Comparison of ENCODE assay signal across 9 mouse cellular contexts in the genomic region with DNA sequence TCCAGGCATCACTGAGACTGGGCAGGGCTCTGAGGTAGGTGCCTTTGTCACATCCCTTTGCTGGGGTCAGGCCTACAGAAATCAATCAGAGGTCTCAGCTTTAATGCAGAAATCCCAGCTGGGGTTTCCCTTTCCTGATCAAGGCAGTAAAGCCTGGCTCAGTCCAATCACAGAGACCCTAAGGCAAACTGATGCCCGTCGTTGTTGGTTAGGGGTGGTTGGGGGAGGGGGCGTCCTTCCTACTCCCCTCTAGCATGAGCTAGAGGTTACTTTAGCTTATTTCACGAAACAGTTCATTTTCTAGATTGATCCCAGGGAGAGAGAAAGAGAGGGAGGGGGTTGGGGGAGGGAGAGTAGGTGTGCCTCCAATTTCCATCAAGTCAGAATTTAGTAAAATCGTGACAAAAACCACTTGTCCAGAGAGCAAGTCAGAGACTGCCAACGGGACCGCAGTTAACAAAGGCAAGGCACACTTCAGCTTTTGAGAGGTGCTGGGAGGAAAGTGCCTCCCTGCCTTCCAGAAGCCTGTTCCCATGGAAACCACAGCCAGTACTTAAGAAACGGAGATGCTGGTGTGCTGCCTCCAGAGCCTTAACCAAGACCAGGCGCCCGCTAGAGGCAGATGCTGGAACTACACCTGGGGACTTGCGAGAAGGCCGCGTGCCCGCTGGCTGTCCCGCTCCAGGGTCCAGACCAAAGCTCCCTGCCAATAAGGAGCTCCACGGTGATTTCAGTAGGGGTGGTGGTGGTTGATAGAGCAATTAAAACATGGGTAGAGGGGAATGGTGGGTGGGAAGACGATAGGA. TPM values are rescaled to one million over a fixed set of nuclear protein-coding genes. Genes with fewer than 3 reads are reported as not detected.
A peak's percentile ranks its signal among the peaks of the same experiment; 100 is the strongest.
DNase-seq lines count a peak whose midpoint lies in the region; ATAC-seq and TF ChIP-seq lines count a peak whose summit lies in the region.
"Had no signal": no experiment of that assay in that cellular context is flagged by ENCODE, and none has a peak within 500 bp of the region (broad histone marks: within the 10 kb centered on the region; RNA-seq: fewer than 3 reads in every experiment).

No protein-coding gene starts in this region.

- no peak for TF ChIP-seq EP300 in MEL (IDR thresholded peaks at IDR 0.05; ENCODE audit: low read depth in 1 of 2, low read length in 2 of 2)

- H3K4me2 ChIP-seq in forebrain, embryonic 15.5 days (replicated peaks) = peak overlapping the region; percentile 37
- peak overlapping the region; percentile 19; the same call in 1 of the 2 replicates for H3K4me2 ChIP-seq in hindbrain, embryonic 11.5 days (replicated peaks; ENCODE audit: low read depth, low read length)

- no peaks in the 10 kb centered on the region for H3K79me2 ChIP-seq in MEL (ENCODE audit: control insufficient read depth, insufficient read depth, low read length, poor library complexity)

- H3K27me3 ChIP-seq in MEL (ENCODE audit: control insufficient read depth in 1 of 2, insufficient read depth in 2 of 2, low read length in 2 of 2) = no peaks in the 10 kb centered on the region
- H3K27me3 ChIP-seq in forebrain, embryonic 15.5 days = peaks cover 16% of the 10 kb centered on the region
- peaks cover 11% of the 10 kb centered on the region for H3K27me3 ChIP-seq in hindbrain, embryonic 11.5 days (ENCODE audit: control insufficient read depth, insufficient read depth, low read length)

- peaks cover 0 to 18% of the 10 kb centered on the region in 2 experiments; a peak in 2 of 4 replicates for H3K4me1 ChIP-seq in MEL (ENCODE audit: control insufficient read depth in 1 of 2, insufficient read depth in 2 of 2, low read length in 2 of 2)
- peaks cover 16% of the 10 kb centered on the region for H3K4me1 ChIP-seq in forebrain, embryonic 15.5 days
- H3K4me1 ChIP-seq in hindbrain, embryonic 11.5 days (replicated peaks; ENCODE audit: control insufficient read depth, insufficient read depth, low read length) = peaks cover 2% of the 10 kb centered on the region; the same call in 1 of the 2 replicates

- no peak overlapping the region for H3K9ac ChIP-seq in MEL (ENCODE audit: control insufficient read depth, low read depth, low read length, poor library complexity, severe bottlenecking)
- 0 out of 2 replicates have a peak overlapping the region, but pooled peaks have one; percentile 10 for H3K9ac ChIP-seq in forebrain, embryonic 15.5 days (replicated peaks)
- no peak overlapping the region for H3K9ac ChIP-seq in hindbrain, embryonic 11.5 days (ENCODE audit: low read depth, low read length)

- no peak for TF ChIP-seq POLR2A in MEL (IDR thresholded peaks at IDR 0.05; ENCODE audit: control insufficient read depth in 1 of 2, insufficient read depth in 1 of 2, low read depth in 1 of 2, low read length in 2 of 2, poor library complexity in 1 of 2)

- DNase-seq in MEL (ENCODE audit: low read depth, low spot score) = peak; percentile 92
- peak; percentile 89 for DNase-seq in cerebellum, adult 11-12 months
- peak; percentile 100 for DNase-seq in hindbrain, embryonic 11.5 days (ENCODE audit: low spot score)
- peak; percentile 96 for DNase-seq in layer of hippocampus, adult 9-10 months (ENCODE audit: low spot score)
- DNase-seq in lung, postnatal 14 days = peak; percentile 99
- peak; percentile 75 for DNase-seq in retina, adult 2 months (ENCODE audit: low read depth, low spot score)
- DNase-seq in thymus, postnatal 25 days = peak; percentile 91

- WGBS in forebrain, embryonic 15.5 days = 1% methylated on average over 17 of the region's 17 CpGs
- WGBS in hindbrain, embryonic 11.5 days = 5% methylated on average over 17 of the region's 17 CpGs

- no peak overlapping the region for H3K27ac ChIP-seq in MEL (ENCODE audit: control insufficient read depth, low read depth, low read length)
- peak overlapping the region; percentile 62 for H3K27ac ChIP-seq in forebrain, embryonic 15.5 days (replicated peaks)
- peak overlapping the region; percentile 47; the same call in 1 of the 2 replicates for H3K27ac ChIP-seq in hindbrain, embryonic 11.5 days (ENCODE audit: low read depth, low read length)
- H3K27ac ChIP-seq: macrophage had no signal

- H3K36me3 ChIP-seq in MEL (ENCODE audit: control insufficient read depth in 1 of 2, insufficient read depth in 2 of 2, low read length in 2 of 2) = peaks cover 3 to 6% of the 10 kb centered on the region in 2 experiments; a peak in 3 of 4 replicates
- H3K36me3 ChIP-seq in forebrain, embryonic 15.5 days = peaks cover 15% of the 10 kb centered on the region
- 0 out of 2 replicates have a peak, but pooled peaks cover 7% of the 10 kb centered on the region for H3K36me3 ChIP-seq in hindbrain, embryonic 11.5 days (ENCODE audit: control insufficient read depth, insufficient read depth, low read length)

- no peaks in the 10 kb centered on the region for H3K9me3 ChIP-seq in MEL (replicated peaks; ENCODE audit: insufficient read depth, low read length)
- H3K9me3 ChIP-seq in forebrain, embryonic 15.5 days = no peaks in the 10 kb centered on the region
- no peaks in the 10 kb centered on the region for H3K9me3 ChIP-seq in hindbrain, embryonic 11.5 days (ENCODE audit: control insufficient read depth, low read length)

- no peak overlapping the region for H3K4me3 ChIP-seq in MEL (ENCODE audit: control insufficient read depth in 1 of 2, insufficient read depth in 1 of 2, low read depth in 2 of 2, low read length in 2 of 2)
- peak overlapping the region; percentile 18; the same call in 1 of the 2 replicates for H3K4me3 ChIP-seq in forebrain, embryonic 15.5 days
- H3K4me3 ChIP-seq in hindbrain, embryonic 11.5 days (ENCODE audit: low read depth, low read length) = no peak overlapping the region

- peak; percentile 90 for ATAC-seq in forebrain, embryonic 15.5 days (replicated peaks)
- ATAC-seq in hindbrain, embryonic 11.5 days (ENCODE audit: low FRiP score) = peak; percentile 80

- TF ChIP-seq RAD21 in MEL (IDR thresholded peaks at IDR 0.05; ENCODE audit: low read depth, low read length) = peak; percentile 54

- TF ChIP-seq CTCF in MEL (IDR thresholded peaks at IDR 0.05 in 2 of 3, conservative IDR thresholded peaks at IDR 0.05 in 1 of 3; ENCODE audit: control insufficient read depth in 1 of 3, insufficient read depth in 1 of 3, low read depth in 2 of 3, low read length in 3 of 3, poor library complexity in 1 of 3, severe bottlenecking in 1 of 3) = peak; percentile 80 to 93 (median 90)

TF ChIP-seq in MEL, 35 proteins besides CTCF, POLR2A, EP300 and RAD21:
- TF ChIP-seq E2F4 (IDR thresholded peaks at IDR 0.05; ENCODE audit: borderline replicate concordance, low read depth, low read length) = no peak
- TF ChIP-seq SIN3A (IDR thresholded peaks at IDR 0.05; ENCODE audit: low read length) = no peak
- peak; percentile 28; the same call in 1 of the 2 replicates for TF ChIP-seq ZC3H11A (IDR thresholded peaks at IDR 0.05; ENCODE audit: low read depth, low read length)
- TF ChIP-seq SMC3 (IDR thresholded peaks at IDR 0.05; ENCODE audit: low read depth, low read length) = peak; percentile 46
- no peak for TF ChIP-seq HCFC1 (IDR thresholded peaks at IDR 0.05; ENCODE audit: low read depth, low read length)
- TF ChIP-seq NELFE (IDR thresholded peaks at IDR 0.05; ENCODE audit: low read depth, low read length) = no peak
- no peak for TF ChIP-seq TAL1 (IDR thresholded peaks at IDR 0.05; ENCODE audit: low read length)
- no peak for TF ChIP-seq KAT2A (conservative IDR thresholded peaks at IDR 0.05; ENCODE audit: low read depth, low read length)
- TF ChIP-seq MYC (IDR thresholded peaks at IDR 0.05; ENCODE audit: low read depth, low read length) = 0 out of 2 replicates have a peak, but pooled peaks have one; percentile 44

RNA-seq across cellular contexts. Expression of gene Rrp1, which starts 16.8 kb away (rescaled TPM):
- 241 and 273 TPM in 2 replicates for total RNA-seq in MEL (2012; rRNA removed)
- polyA plus RNA-seq in MEL (2012; ENCODE audit: insufficient read depth in 1 of 2, insufficient read length in 2 of 2, low read depth in 1 of 2, low replicate concordance in 2 of 2, missing spikeins in 1 of 2) = 100 to 1,000 TPM in 1 of 2 experiments, not detected in 1; 417 TPM
- 395 and 412 TPM in 2 replicates for polyA plus RNA-seq in forebrain, embryonic 15.5 days (2015; fragmentation: Nextera tagmentation; extraction: Ambion mirVana)
- 225 and 242 TPM in 2 replicates for polyA plus RNA-seq in hindbrain, embryonic 11.5 days (2014; fragmentation: Nextera tagmentation; extraction: Ambion mirVana)

RNA-seq across cellular contexts. Expression of gene Cstb, which starts 29.4 kb away (rescaled TPM):
- total RNA-seq in MEL (2012; rRNA removed) = 71.1 and 76.7 TPM in 2 replicates
- 10 to 100 TPM in 1 of 2 experiments, not detected in 1; 71.9 TPM for polyA plus RNA-seq in MEL (2012; ENCODE audit: insufficient read depth in 1 of 2, insufficient read length in 2 of 2, low read depth in 1 of 2, low replicate concordance in 2 of 2, missing spikeins in 1 of 2)
- polyA plus RNA-seq in forebrain, embryonic 15.5 days (2015; fragmentation: Nextera tagmentation; extraction: Ambion mirVana) = 100 and 115 TPM in 2 replicates
- 115 and 117 TPM in 2 replicates for polyA plus RNA-seq in hindbrain, embryonic 11.5 days (2014; fragmentation: Nextera tagmentation; extraction: Ambion mirVana)

RNA-seq across cellular contexts. Expression of gene Agpat3, which starts 43.7 kb away (rescaled TPM):
- not detected in 2 replicates for total RNA-seq in MEL (2012; rRNA removed)
- polyA plus RNA-seq in MEL (2012; ENCODE audit: insufficient read depth in 1 of 2, insufficient read length in 2 of 2, low read depth in 1 of 2, low replicate concordance in 2 of 2, missing spikeins in 1 of 2) = under 1 TPM in 1 of 2 experiments, not detected in 1; 0.07 TPM
- 69.9 and 72.2 TPM in 2 replicates for polyA plus RNA-seq in forebrain, embryonic 15.5 days (2015; fragmentation: Nextera tagmentation; extraction: Ambion mirVana)
- polyA plus RNA-seq in hindbrain, embryonic 11.5 days (2014; fragmentation: Nextera tagmentation; extraction: Ambion mirVana) = 44.1 and 46.0 TPM in 2 replicates

Comparison
In these comparisons a context has a peak if more than half of its experiments do, and no peak if none do; other contexts are left out.
1. RNA of gene Agpat3, which starts 43.7 kb away (polyA plus RNA-seq): 69.9 to 72.2 TPM in forebrain, embryonic 15.5 days and 44.1 to 46.0 TPM in hindbrain, embryonic 11.5 days; 0.07 TPM in MEL; every median in the first group is over 10 times any median in the second.
2. Peak in every context shown above with its lines, with median percentiles within 50 percentile points of each other: DNase-seq.